Mouse (Mus musculus): ENCODE measurements around the gene Usp30. TPM values are rescaled to one million over a fixed set of nuclear protein-coding genes. Genes with fewer than 3 reads are reported as not detected.
A peak's percentile ranks its signal among the peaks of the same experiment; 100 is the strongest.

The Usp30 gene
- total and polyA plus RNA-seq, 2 experiments from 2014 or later = 6.3 to 16.0 TPM

GRCm38 (mm10) chr5:114085501-114085900, 20.2 kb downstream of the Usp30 start:
- H3K4me2 ChIP-seq (ENCODE audit: low read depth, low read length) = no peak overlapping the region
- no peak for TF ChIP-seq EP300 (IDR thresholded peaks at IDR 0.05; ENCODE audit: low read depth)
- no peak for TF ChIP-seq CTCF (IDR thresholded peaks at IDR 0.05; ENCODE audit: low read depth)
- peaks cover under 1% of the 10 kb centered on the region; the same call in 1 of the 2 replicates for H3K27me3 ChIP-seq (ENCODE audit: control insufficient read depth, insufficient read depth, low read length)
- no peak for DNase-seq (ENCODE audit: low spot score)
- no peak for ATAC-seq (ENCODE audit: insufficient read depth, low read depth)
- no peak overlapping the region for H3K4me3 ChIP-seq (ENCODE audit: low read depth, low read length)
- no peaks in the 10 kb centered on the region for H3K4me1 ChIP-seq (ENCODE audit: control insufficient read depth, insufficient read depth)
- H3K36me3 ChIP-seq (replicated peaks; ENCODE audit: control insufficient read depth, insufficient read depth, low read length) = no peaks in the 10 kb centered on the region
- H3K9me3 ChIP-seq (replicated peaks; ENCODE audit: control insufficient read depth, low read length) = no peaks in the 10 kb centered on the region
- WGBS = 55% methylated on average over 14 of the region's 14 CpGs
- H3K27ac ChIP-seq (ENCODE audit: low read depth) = no peak overlapping the region
- no peak overlapping the region for H3K9ac ChIP-seq (replicated peaks; ENCODE audit: low read depth, low read length)

- ATAC-seq (ENCODE audit: insufficient read depth, low read depth) (no peak), DNase-seq (ENCODE audit: low spot score) (no peak)
- 65% methylated on average over 12 of the region's 12 CpGs for WGBS
- TF ChIP-seq CTCF (IDR thresholded peaks at IDR 0.05; ENCODE audit: low read depth) (no peak), EP300 (IDR thresholded peaks at IDR 0.05; ENCODE audit: low read depth) (no peak)
- no peak overlapping the region for H3K4me3 ChIP-seq (ENCODE audit: low read depth, low read length)
- H3K9ac ChIP-seq (replicated peaks; ENCODE audit: low read depth, low read length) = no peak overlapping the region
- peaks cover 5% of the 10 kb centered on the region; the same call in 1 of the 2 replicates for H3K27me3 ChIP-seq (ENCODE audit: control insufficient read depth, insufficient read depth, low read length)
- H3K9me3 ChIP-seq (replicated peaks; ENCODE audit: control insufficient read depth, low read length) = no peaks in the 10 kb centered on the region
- H3K4me1 ChIP-seq (ENCODE audit: control insufficient read depth, insufficient read depth) = no peaks in the 10 kb centered on the region
- H3K27ac ChIP-seq (ENCODE audit: low read depth) = no peak overlapping the region
- no peaks in the 10 kb centered on the region for H3K36me3 ChIP-seq (replicated peaks; ENCODE audit: control insufficient read depth, insufficient read depth, low read length)
- no peak overlapping the region for H3K4me2 ChIP-seq (ENCODE audit: low read depth, low read length)
Observed at GRCm38 (mm10) chr5:114087875-114088480, 22.7 kb downstream of the Usp30 start.

GRCm38 (mm10) chr5:114090421-114091013, 25.3 kb downstream of the Usp30 start:
- TF ChIP-seq CTCF (IDR thresholded peaks at IDR 0.05; ENCODE audit: low read depth) = no peak
- no peak for TF ChIP-seq EP300 (IDR thresholded peaks at IDR 0.05; ENCODE audit: low read depth)
- Histone ChIP-seq H3K36me3 (replicated peaks; ENCODE audit: control insufficient read depth, insufficient read depth, low read length) (no peaks in the 10 kb centered on the region), H3K9me3 (replicated peaks; ENCODE audit: control insufficient read depth, low read length) (no peaks in the 10 kb centered on the region), H3K4me1 (ENCODE audit: control insufficient read depth, insufficient read depth) (no peaks in the 10 kb centered on the region), H3K27ac (ENCODE audit: low read depth) (no peak overlapping the region), H3K9ac (replicated peaks; ENCODE audit: low read depth, low read length) (no peak overlapping the region), H3K4me2 (ENCODE audit: low read depth, low read length) (no peak overlapping the region), H3K27me3 (ENCODE audit: control insufficient read depth, insufficient read depth, low read length) (peaks cover 5% of the 10 kb centered on the region; the same call in 1 of the 2 replicates), H3K4me3 (ENCODE audit: low read depth, low read length) (no peak overlapping the region)
- ATAC-seq (ENCODE audit: insufficient read depth, low read depth) (no peak), DNase-seq (ENCODE audit: low spot score) (no peak)
- 35% methylated on average over 7 of the region's 7 CpGs for WGBS

- Histone ChIP-seq H3K4me2 (ENCODE audit: low read depth, low read length) (no peak within 1 kb of the TSS), H3K9ac (replicated peaks; ENCODE audit: low read depth, low read length) (no peak within 1 kb of the TSS), H3K36me3 (replicated peaks; ENCODE audit: control insufficient read depth, insufficient read depth, low read length) (no peaks in the 10 kb centered on the region), H3K27ac (ENCODE audit: low read depth) (no peak within 1 kb of the TSS), H3K9me3 (replicated peaks; ENCODE audit: control insufficient read depth, low read length) (no peaks in the 10 kb centered on the region), H3K27me3 (ENCODE audit: control insufficient read depth, insufficient read depth, low read length) (peaks cover 5% of the 10 kb centered on the region; the same call in 1 of the 2 replicates), H3K4me1 (ENCODE audit: control insufficient read depth, insufficient read depth) (no peaks in the 10 kb centered on the region), H3K4me3 (ENCODE audit: low read depth, low read length) (no peak within 1 kb of the TSS)
- peak; percentile 72 for ATAC-seq (ENCODE audit: insufficient read depth, low read depth)
- WGBS = 3% methylated on average over 40 of the region's 40 CpGs
- DNase-seq (ENCODE audit: low spot score) = peak; percentile 81
- TF ChIP-seq EP300 (IDR thresholded peaks at IDR 0.05; ENCODE audit: low read depth) = no peak
- TF ChIP-seq CTCF (IDR thresholded peaks at IDR 0.05; ENCODE audit: low read depth) = no peak
Observed at GRCm38 (mm10) chr5:114091057-114091807, 26.0 kb downstream of the Usp30 start, which contains the start of gene Svop. Gene Svop, minus strand, starts transcription at chr5:114091570.

- H3K27me3 ChIP-seq (ENCODE audit: control insufficient read depth, insufficient read depth, low read length) = no peaks in the 10 kb centered on the region
- ATAC-seq (ENCODE audit: insufficient read depth, low read depth) = peak; percentile 92
- DNase-seq (ENCODE audit: low spot score) = peak; percentile 86
- no peak for TF ChIP-seq CTCF (IDR thresholded peaks at IDR 0.05; ENCODE audit: low read depth)
- no peak for TF ChIP-seq EP300 (IDR thresholded peaks at IDR 0.05; ENCODE audit: low read depth)
- peaks cover 13% of the 10 kb centered on the region for H3K4me1 ChIP-seq (ENCODE audit: control insufficient read depth, insufficient read depth)
- H3K36me3 ChIP-seq (replicated peaks; ENCODE audit: control insufficient read depth, insufficient read depth, low read length) = peaks cover 10% of the 10 kb centered on the region
- H3K4me3 ChIP-seq (ENCODE audit: low read depth, low read length) = peak overlapping the region; percentile 96
- H3K4me2 ChIP-seq (ENCODE audit: low read depth, low read length) = peak overlapping the region; percentile 95
- peak overlapping the region; percentile 63; the same call in 1 of the 2 replicates for H3K27ac ChIP-seq (ENCODE audit: low read depth)
- 10% methylated on average over 35 of the region's 37 CpGs for WGBS
- H3K9ac ChIP-seq (replicated peaks; ENCODE audit: low read depth, low read length) = peak overlapping the region; percentile 91
- H3K9me3 ChIP-seq (replicated peaks; ENCODE audit: control insufficient read depth, low read length) = no peaks in the 10 kb centered on the region
Observed at GRCm38 (mm10) chr5:114099709-114100389, 34.6 kb downstream of the Usp30 start.

All from heart, postnatal 0 days (tissue).